Comparison of ENCODE assay signal across 9 mouse cellular contexts in genomic region chr9:73302156-73302918, GRCm38 (mm10).
DNase-seq lines count a peak whose midpoint lies in the region; ATAC-seq lines count a peak whose summit lies in the region.
"Had no signal": no experiment of that assay in that cellular context is flagged by ENCODE, and none has a peak within 500 bp of the region (broad histone marks: within the 10 kb centered on the region; RNA-seq: fewer than 3 reads in every experiment).

No protein-coding gene starts in this region.

- H3K9me3 ChIP-seq in heart, embryonic 10.5 days: no peaks in the 10 kb centered on the region

- H3K4me3 ChIP-seq in heart, embryonic 10.5 days: no peak overlapping the region

- H3K27ac ChIP-seq in heart, embryonic 10.5 days: no peak overlapping the region

- no peaks in the 10 kb centered on the region for H3K27me3 ChIP-seq in heart, embryonic 10.5 days (ENCODE audit: insufficient read depth, poor library complexity, severe bottlenecking)

- 82% methylated on average over 5 of the region's 5 CpGs for WGBS in heart, embryonic 10.5 days

- no peak for ATAC-seq in monocyte, adult 5-6 weeks (replicated peaks; ENCODE audit: insufficient number of reproducible peaks, low FRiP score, low TSS enrichment, poor library complexity, severe bottlenecking)

- no peaks in the 10 kb centered on the region for H3K36me3 ChIP-seq in heart, embryonic 10.5 days

- peak; percentile 38 for DNase-seq in heart, embryonic 10.5 days (ENCODE audit: low spot score)
- no peak for DNase-seq in heart, adult 8-10 months (ENCODE audit: low spot score)
- DNase-seq in 3T3-L1 (ENCODE audit: low read depth, low spot score): peak; percentile 6
- peak; percentile 56 to 61 for DNase-seq in cerebellum, adult 18-20 months
- peak; percentile 28 for DNase-seq in forelimb bud, embryonic 11.5 days (ENCODE audit: low read depth, low spot score)
- DNase-seq in T-cell, adult 2 months (ENCODE audit: low spot score): no peak
- no peak for DNase-seq in layer of hippocampus, adult 11-12 months (ENCODE audit: low spot score)
- DNase-seq: heart, adult 18-20 months had no signal

- H3K4me1 ChIP-seq in heart, embryonic 10.5 days: no peaks in the 10 kb centered on the region

Comparison
In these comparisons a context has a peak if more than half of its experiments do, and no peak if none do; other contexts are left out.
1. DNase-seq: peak in heart, embryonic 10.5 days (single experiment), 3T3-L1 (single experiment), cerebellum, adult 18-20 months (2 of 2) and forelimb bud, embryonic 11.5 days (single experiment); none in heart, adult 8-10 months (single experiment), T-cell, adult 2 months (single experiment) and layer of hippocampus, adult 11-12 months (single experiment).